21 mouse cellular contexts compared by ENCODE assay signal in the genomic region with DNA sequence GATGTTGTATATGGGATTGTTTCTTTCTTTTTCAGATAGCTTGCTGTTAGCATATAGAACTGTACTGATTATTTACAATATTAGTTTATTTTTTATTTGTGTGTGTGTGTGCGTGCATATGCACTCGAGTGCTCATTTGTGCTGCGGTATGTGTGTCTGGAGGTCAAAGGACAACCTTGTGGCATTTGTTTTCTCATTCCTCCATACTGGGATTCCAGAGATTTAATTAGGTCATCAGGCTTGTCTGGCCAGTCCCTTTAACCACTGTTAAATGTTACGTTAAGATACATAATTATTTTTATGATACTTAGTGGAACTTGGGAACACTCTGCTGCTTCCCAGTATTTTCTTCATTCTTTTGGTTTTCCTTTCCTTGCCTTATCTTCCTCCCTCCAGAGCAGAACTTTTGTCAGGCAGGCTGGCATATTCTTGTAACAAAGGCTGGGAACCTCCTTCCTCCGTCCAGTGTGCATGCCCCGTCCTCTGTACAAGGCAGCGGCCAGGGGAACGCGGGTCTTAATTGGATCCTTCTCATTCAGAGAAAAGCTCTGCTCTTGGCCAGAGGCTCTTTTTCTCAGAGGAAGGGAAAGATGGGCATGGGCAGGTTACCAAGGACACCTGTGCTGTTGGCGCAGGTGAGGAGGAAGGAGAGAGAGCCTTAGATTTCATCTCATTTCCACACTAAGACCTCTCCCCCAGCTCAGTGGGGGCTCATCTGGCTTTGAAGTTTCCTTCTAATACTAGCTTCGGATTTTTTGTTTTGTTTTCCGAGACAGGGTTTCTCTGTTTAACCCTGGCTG. TPM values are rescaled to one million over a fixed set of nuclear protein-coding genes. Genes with fewer than 3 reads are reported as not detected.
DNase-seq lines count a peak whose midpoint lies in the region; ATAC-seq and TF ChIP-seq lines count a peak whose summit lies in the region.
"Had no signal": no experiment of that assay in that cellular context is flagged by ENCODE, and none has a peak within 500 bp of the region (broad histone marks: within the 10 kb centered on the region; RNA-seq: fewer than 3 reads in every experiment).

No protein-coding gene starts in this region.

- no peak overlapping the region for H3K4me2 ChIP-seq in heart, postnatal 0 days (ENCODE audit: low read depth, low read length)
- no peak overlapping the region for H3K4me2 ChIP-seq in stomach, postnatal 0 days (replicated peaks; ENCODE audit: low read depth)
- H3K4me2 ChIP-seq: embryonic facial prominence, embryonic 13.5 days; lung, embryonic 14.5 days; neural tube, embryonic 13.5 days had no signal

- TF ChIP-seq POLR2A in cerebellum, adult 2 months (IDR thresholded peaks at IDR 0.05; ENCODE audit: borderline replicate concordance, insufficient read depth, low read length) = no peak
- TF ChIP-seq POLR2A in ES-Bruce4 (IDR thresholded peaks at IDR 0.05; ENCODE audit: insufficient read depth, low read length) = no peak

- ATAC-seq in heart, postnatal 0 days (ENCODE audit: insufficient read depth, low read depth) = 0 out of 2 replicates have a peak, but pooled peaks have one; percentile 41
- no peak for ATAC-seq in stomach, postnatal 0 days (ENCODE audit: low FRiP score, low TSS enrichment)

- peaks cover 9% of the 10 kb centered on the region; the same call in 1 of the 2 replicates for H3K36me3 ChIP-seq in heart, postnatal 0 days (replicated peaks; ENCODE audit: control insufficient read depth, insufficient read depth, low read length)
- H3K36me3 ChIP-seq in ES-Bruce4 (ENCODE audit: control insufficient read depth, insufficient read depth, low read length, poor library complexity, severe bottlenecking) = peaks cover 15% of the 10 kb centered on the region
- peaks cover 7% of the 10 kb centered on the region; the same call in 1 of the 2 replicates for H3K36me3 ChIP-seq in stomach, postnatal 0 days (ENCODE audit: control insufficient read depth, insufficient read depth, low read length)
- H3K36me3 ChIP-seq: neural tube, embryonic 13.5 days had no signal

- H3K4me1 ChIP-seq in cerebellum, adult 2 months (ENCODE audit: control insufficient read depth, insufficient read depth, low read length) = peaks cover 8% of the 10 kb centered on the region
- H3K4me1 ChIP-seq in heart, postnatal 0 days (ENCODE audit: control insufficient read depth, insufficient read depth) = peaks cover 5% of the 10 kb centered on the region; the same call in 1 of the 2 replicates
- H3K4me1 ChIP-seq in ES-Bruce4 (ENCODE audit: control insufficient read depth, insufficient read depth, low read length) = peaks cover 5% of the 10 kb centered on the region
- H3K4me1 ChIP-seq in stomach, postnatal 0 days (replicated peaks; ENCODE audit: control insufficient read depth, insufficient read depth) = no peaks in the 10 kb centered on the region

- WGBS in cerebellum, adult 2 months = 39% methylated on average over 12 of the region's 12 CpGs
- WGBS in heart, postnatal 0 days = 65% methylated on average over 12 of the region's 12 CpGs
- WGBS in stomach, postnatal 0 days = 73% methylated on average over 12 of the region's 12 CpGs

- intact Hi-C loops in heart, postnatal 10 days (cut with DNase I) = no loop called here

- no peaks in the 10 kb centered on the region for H3K9me3 ChIP-seq in heart, postnatal 0 days (replicated peaks; ENCODE audit: control insufficient read depth, low read length)
- H3K9me3 ChIP-seq in ES-Bruce4 (replicated peaks; ENCODE audit: control insufficient read depth, insufficient read depth, low read length, poor library complexity, severe bottlenecking) = peaks cover 20% of the 10 kb centered on the region
- H3K9me3 ChIP-seq in stomach, postnatal 0 days (ENCODE audit: control insufficient read depth, low read length) = no peaks in the 10 kb centered on the region
- H3K9me3 ChIP-seq: embryonic facial prominence, embryonic 13.5 days; hindbrain, embryonic 10.5 days; midbrain, embryonic 10.5 days; neural tube, embryonic 13.5 days had no signal

- DNase-seq in cerebellum, adult 2 months = peak; percentile 46 to 52
- no peak for DNase-seq in cerebellum, adult 11-12 months
- no peak for DNase-seq in heart, postnatal 0 days (ENCODE audit: low spot score)
- no peak for DNase-seq in heart, postnatal 10 days
- DNase-seq in embryo, embryonic 10.5 days (ENCODE audit: low spot score) = peak; percentile 27
- no peak for DNase-seq in stomach, postnatal 0 days (ENCODE audit: low spot score)
- no peak for DNase-seq in gastrocnemius, adult 18-20 months (ENCODE audit: low spot score)
- DNase-seq: adrenal gland, postnatal 36 days; kidney, adult 8-10 months; lung, embryonic 14.5 days; lung, postnatal 4 days; right cerebral cortex, postnatal 25 days; thymus, postnatal 36 days had no signal

- no peaks in the 10 kb centered on the region for H3K27me3 ChIP-seq in cerebellum, adult 2 months (ENCODE audit: control insufficient read depth, insufficient read depth, low read length)
- H3K27me3 ChIP-seq in heart, postnatal 0 days (ENCODE audit: control insufficient read depth, insufficient read depth, low read length) = no peaks in the 10 kb centered on the region
- no peaks in the 10 kb centered on the region for H3K27me3 ChIP-seq in ES-Bruce4 (ENCODE audit: control insufficient read depth, insufficient read depth, low read length, poor library complexity, severe bottlenecking)
- H3K27me3 ChIP-seq in stomach, postnatal 0 days (ENCODE audit: control insufficient read depth, insufficient read depth, low read length) = no peaks in the 10 kb centered on the region
- H3K27me3 ChIP-seq: embryonic facial prominence, embryonic 13.5 days; neural tube, embryonic 13.5 days had no signal

- no peak overlapping the region for H3K9ac ChIP-seq in heart, postnatal 0 days (replicated peaks; ENCODE audit: low read depth, low read length)
- peak overlapping the region; percentile 52 for H3K9ac ChIP-seq in ES-Bruce4 (ENCODE audit: low read depth, poor library complexity, severe bottlenecking)
- H3K9ac ChIP-seq in stomach, postnatal 0 days (ENCODE audit: low read length) = no peak overlapping the region
- H3K9ac ChIP-seq: embryonic facial prominence, embryonic 13.5 days; lung, embryonic 14.5 days; neural tube, embryonic 13.5 days had no signal

- H3K4me3 ChIP-seq in cerebellum, adult 2 months (replicated peaks; ENCODE audit: insufficient read depth, low read depth, low read length) = no peak overlapping the region
- no peak overlapping the region for H3K4me3 ChIP-seq in heart, postnatal 0 days (ENCODE audit: low read depth, low read length)
- H3K4me3 ChIP-seq in ES-Bruce4 (ENCODE audit: low read depth, low read length) = no peak overlapping the region
- H3K4me3 ChIP-seq in stomach, postnatal 0 days (ENCODE audit: low read depth, low read length) = no peak overlapping the region
- H3K4me3 ChIP-seq: embryonic facial prominence, embryonic 13.5 days; hindbrain, embryonic 10.5 days; midbrain, embryonic 10.5 days; neural tube, embryonic 13.5 days had no signal

- TF ChIP-seq CTCF in cerebellum, adult 2 months (IDR thresholded peaks at IDR 0.05; ENCODE audit: borderline replicate concordance, insufficient read depth, low read depth, low read length) = no peak
- no peak for TF ChIP-seq CTCF in heart, postnatal 0 days (IDR thresholded peaks at IDR 0.05; ENCODE audit: low read depth)
- no peak for TF ChIP-seq CTCF in ES-Bruce4 (IDR thresholded peaks at IDR 0.05; ENCODE audit: low read depth, low read length)
- no peak for TF ChIP-seq CTCF in stomach, postnatal 0 days (IDR thresholded peaks at IDR 0.05; ENCODE audit: low read depth)

- no peak for TF ChIP-seq EP300 in heart, postnatal 0 days (IDR thresholded peaks at IDR 0.05; ENCODE audit: low read depth)
- TF ChIP-seq EP300 in ES-Bruce4 (IDR thresholded peaks at IDR 0.05; ENCODE audit: insufficient read depth, low read depth, low read length) = no peak
- TF ChIP-seq EP300 in stomach, postnatal 0 days (optimal IDR thresholded peaks at IDR 0.05) = no peak

- no peak overlapping the region for H3K27ac ChIP-seq in cerebellum, adult 2 months (ENCODE audit: insufficient read depth, low read length)
- peak overlapping the region; percentile 53 for H3K27ac ChIP-seq in heart, postnatal 0 days (ENCODE audit: low read depth)
- peak overlapping the region; percentile 82 for H3K27ac ChIP-seq in ES-Bruce4 (ENCODE audit: insufficient read depth, low read length)
- no peak overlapping the region for H3K27ac ChIP-seq in stomach, postnatal 0 days (replicated peaks)
- H3K27ac ChIP-seq: embryonic facial prominence, embryonic 13.5 days; hindbrain, embryonic 10.5 days; midbrain, embryonic 10.5 days; neural tube, embryonic 13.5 days had no signal

RNA-seq across cellular contexts. Expression of a gene that starts 12.8 kb away (rescaled TPM):
- polyA plus RNA-seq in cerebellum, adult 2 months (2012; rRNA removed) = 59.0 and 66.8 TPM in 2 replicates
- 116 and 134 TPM in 2 replicates for total RNA-seq in heart, postnatal 0 days (2014; rRNA removed; ENCODE audit: low replicate concordance)
- 33.4 and 35.6 TPM in 2 replicates for polyA plus RNA-seq in heart, postnatal 0 days (2015; fragmentation: Nextera tagmentation; extraction: Ambion mirVana)
- 10 to 100 TPM; 83.0 to 85.0 TPM for total RNA-seq in heart, postnatal 10 days (2021)
- 59.7 and 64.5 TPM in 2 replicates for polyA plus RNA-seq in ES-Bruce4 (2011; ENCODE audit: insufficient read depth, insufficient read length, low read depth, missing spikeins)
- 26.0 and 29.9 TPM in 2 replicates for polyA plus RNA-seq in stomach, postnatal 0 days (2015; fragmentation: Nextera tagmentation; extraction: Ambion mirVana)
- 100 to 1,000 TPM in 1 of 2 experiments, 10 to 100 TPM in 1; 94.8 to 115 TPM for total RNA-seq in gastrocnemius, adult 18-20 months (2021)

RNA-seq across cellular contexts. Expression of a gene that starts 48.4 kb away (rescaled TPM):
- polyA plus RNA-seq in cerebellum, adult 2 months (2012; rRNA removed) = 0.06 and 0.11 TPM in 2 replicates
- not detected in 2 replicates for total RNA-seq in heart, postnatal 0 days (2014; rRNA removed; ENCODE audit: low replicate concordance)
- not detected in 2 replicates for polyA plus RNA-seq in heart, postnatal 0 days (2015; fragmentation: Nextera tagmentation; extraction: Ambion mirVana)
- total RNA-seq in heart, postnatal 10 days (2021) = under 1 TPM in 1 of 2 experiments, not detected in 1; 0.07 TPM
- not detected in 2 replicates for polyA plus RNA-seq in ES-Bruce4 (2011; ENCODE audit: insufficient read depth, insufficient read length, low read depth, missing spikeins)
- 8.7 and 10.6 TPM in 2 replicates for polyA plus RNA-seq in stomach, postnatal 0 days (2015; fragmentation: Nextera tagmentation; extraction: Ambion mirVana)
- not detected for total RNA-seq in gastrocnemius, adult 18-20 months (2021)
- total RNA-seq: adrenal gland, postnatal 36 days; CH12.LX; liver, adult 2 months had no signal
- polyA plus RNA-seq: heart, embryonic 14.5 days; lung, embryonic 14.5 days; neural tube, embryonic 13.5 days had no signal

Comparison
In these comparisons a context has a peak if more than half of its experiments do, and no peak if none do; other contexts are left out.
1. DNase-seq: peak in cerebellum, adult 2 months (2 of 2) and embryo, embryonic 10.5 days (single experiment); none in cerebellum, adult 11-12 months (single experiment), heart, postnatal 0 days (single experiment), heart, postnatal 10 days (0 of 2), stomach, postnatal 0 days (single experiment) and gastrocnemius, adult 18-20 months (single experiment).
2. H3K27ac ChIP-seq: peak in heart, postnatal 0 days (single experiment) and ES-Bruce4 (single experiment); none in cerebellum, adult 2 months (single experiment) and stomach, postnatal 0 days (single experiment).